Mouse (Mus musculus): ENCODE data around the gene Btbd3.

DNA sequence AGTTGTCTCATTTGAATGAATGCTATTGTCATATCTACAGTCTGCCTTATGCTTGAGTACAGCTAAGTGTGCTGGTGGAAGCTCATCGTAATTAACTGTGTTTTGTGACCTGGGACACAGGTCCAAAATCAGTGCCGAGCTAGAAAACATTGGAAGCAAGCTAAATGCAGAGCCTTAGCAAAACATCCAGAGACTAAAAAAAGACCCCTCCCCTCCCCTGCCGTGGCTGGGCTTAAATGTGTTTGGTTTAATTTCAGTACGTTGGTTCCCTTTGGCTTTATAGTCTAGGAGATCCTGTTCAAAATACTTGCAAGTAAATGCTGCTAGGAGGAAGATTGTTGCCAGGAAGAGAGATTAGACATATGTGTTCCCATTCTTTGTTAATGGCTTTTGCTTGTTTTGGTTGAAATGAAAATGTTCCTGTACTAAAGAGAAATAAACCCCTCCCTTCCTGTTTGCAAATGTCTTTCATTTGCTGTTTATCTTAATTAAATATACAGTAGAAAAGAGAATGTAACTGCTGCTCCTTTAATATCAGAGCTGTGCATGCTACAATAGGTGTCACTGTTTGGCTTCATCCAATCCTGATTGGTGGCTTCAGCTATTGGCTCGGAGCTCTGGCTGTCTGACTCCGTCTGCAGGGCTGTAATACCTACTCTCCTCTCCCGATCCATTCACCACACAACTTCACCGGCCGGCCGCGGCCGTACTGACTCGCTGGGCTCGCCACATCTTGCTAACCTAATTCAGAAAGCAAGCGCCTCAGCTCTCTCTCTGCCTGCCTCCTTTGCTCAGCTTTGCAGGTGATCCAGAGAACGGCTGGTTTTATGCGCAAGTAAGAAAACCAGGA lies 21.7 kb downstream of the Btbd3 start:
- no peak for TF ChIP-seq CTCF (IDR thresholded peaks at IDR 0.05; ENCODE audit: low read depth, low read length)
- no peak for TF ChIP-seq TAL1 (conservative IDR thresholded peaks at IDR 0.05; ENCODE audit: low read depth, low read length)
- TF ChIP-seq GATA1 (IDR thresholded peaks at IDR 0.05; ENCODE audit: borderline replicate concordance, low read length): no peak
- TF ChIP-seq GATA2 (IDR thresholded peaks at IDR 0.05; ENCODE audit: borderline replicate concordance, low read depth, low read length): no peak

Measured in G1E (cell line).